Mouse (Mus musculus): Measurements from ENCODE around the gene Chchd5. TPM values are rescaled to one million over a fixed set of nuclear protein-coding genes. Genes with fewer than 3 reads are reported as not detected.

The Chchd5 gene
- 21.1 and 21.4 TPM in 2 replicates for polyA plus RNA-seq (2015; fragmentation: Nextera tagmentation; extraction: Ambion mirVana)

DNA sequence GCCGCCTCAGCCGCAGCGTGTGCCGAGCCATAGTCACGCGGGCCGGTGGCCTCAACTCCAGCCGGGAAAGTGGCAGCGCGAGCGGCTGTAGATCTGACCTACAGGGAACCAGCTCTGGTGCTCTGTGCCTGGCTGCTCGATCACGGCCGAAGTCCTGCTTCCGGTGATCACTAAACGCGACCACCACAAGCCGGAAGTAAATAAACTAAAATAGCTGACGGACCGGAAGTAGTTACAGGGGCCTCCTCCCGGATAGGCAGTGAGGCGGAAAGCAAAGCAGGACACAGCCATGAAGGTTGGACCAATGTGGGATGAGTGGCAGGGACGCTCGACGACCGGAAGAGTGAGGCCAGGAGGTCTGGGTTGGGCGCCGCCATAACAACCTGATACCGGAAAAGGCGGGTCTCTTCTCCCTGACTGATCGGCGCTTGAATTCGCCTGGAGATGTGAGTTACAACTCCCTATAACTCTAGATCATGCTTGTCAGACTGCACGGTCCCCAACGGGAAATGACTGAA, at the start of gene Chchd5:
TSS of gene Chchd5 (plus strand) at position 289 of the 518 bp plus-strand sequence.
- peak; percentile 99 for DNase-seq (ENCODE audit: low spot score)
- Histone ChIP-seq H3K27me3 (replicated peaks; ENCODE audit: insufficient read depth, low read length) (no peaks in the 10 kb centered on the region), H3K9ac (replicated peaks; ENCODE audit: low read depth) (peak within 1 kb of the TSS; percentile 53), H3K4me3 (ENCODE audit: low read depth, low read length) (peak within 1 kb of the TSS; percentile 54), H3K4me1 (ENCODE audit: insufficient read depth, low read depth, low read length) (peaks cover 6% of the 10 kb centered on the region; the same call in 1 of the 2 replicates), H3K9me3 (ENCODE audit: low read length) (no peaks in the 10 kb centered on the region), H3K27ac (ENCODE audit: low read length) (peak within 1 kb of the TSS; percentile 89), H3K4me2 (replicated peaks; ENCODE audit: low read depth, low read length) (peak within 1 kb of the TSS; percentile 64), H3K36me3 (ENCODE audit: insufficient read depth, low read length) (peaks cover 5% of the 10 kb centered on the region; the same call in 1 of the 2 replicates)
- under 1% methylated on average over 35 of the region's 35 CpGs for WGBS
- no peak for TF ChIP-seq CTCF (IDR thresholded peaks at IDR 0.05)
- peak; percentile 82 for TF ChIP-seq EP300 (IDR thresholded peaks at IDR 0.05)
- peak; percentile 100 for ATAC-seq

DNA sequence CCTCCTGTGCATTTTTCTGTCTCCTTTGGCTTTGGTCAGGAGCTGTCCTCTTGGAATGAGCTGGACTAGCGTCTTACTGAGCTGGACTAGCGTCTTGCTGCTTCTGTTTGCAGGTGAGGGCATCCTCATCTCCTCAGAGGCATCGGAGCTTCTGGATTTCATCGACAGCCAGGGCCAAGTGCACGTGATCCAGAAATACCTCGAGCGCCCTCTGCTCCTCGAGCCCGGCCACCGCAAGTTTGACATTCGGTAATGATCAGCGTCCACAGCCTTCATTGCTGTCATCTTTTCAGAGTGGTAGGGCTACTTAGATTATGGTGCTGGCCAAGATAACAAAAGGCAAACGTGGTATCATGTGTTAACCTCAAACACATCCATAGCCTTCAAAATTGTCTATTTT, 48.4 kb upstream of the Chchd5 start:
- Histone ChIP-seq H3K9ac (replicated peaks; ENCODE audit: low read depth) (no peak overlapping the region), H3K4me3 (ENCODE audit: low read depth, low read length) (no peak overlapping the region), H3K9me3 (ENCODE audit: low read length) (no peaks in the 10 kb centered on the region), H3K4me2 (replicated peaks; ENCODE audit: low read depth, low read length) (no peak overlapping the region), H3K36me3 (ENCODE audit: insufficient read depth, low read length) (peaks cover 10% of the 10 kb centered on the region; the same call in 1 of the 2 replicates), H3K27me3 (replicated peaks; ENCODE audit: insufficient read depth, low read length) (no peaks in the 10 kb centered on the region), H3K4me1 (ENCODE audit: insufficient read depth, low read depth, low read length) (no peaks in the 10 kb centered on the region), H3K27ac (ENCODE audit: low read length) (no peak overlapping the region)
- TF ChIP-seq CTCF (IDR thresholded peaks at IDR 0.05): peak; percentile 37
- no peak for TF ChIP-seq EP300 (IDR thresholded peaks at IDR 0.05)
- ATAC-seq (no peak), DNase-seq (ENCODE audit: low spot score) (no peak)
- WGBS: 59% methylated on average over 13 of the region's 13 CpGs

DNA sequence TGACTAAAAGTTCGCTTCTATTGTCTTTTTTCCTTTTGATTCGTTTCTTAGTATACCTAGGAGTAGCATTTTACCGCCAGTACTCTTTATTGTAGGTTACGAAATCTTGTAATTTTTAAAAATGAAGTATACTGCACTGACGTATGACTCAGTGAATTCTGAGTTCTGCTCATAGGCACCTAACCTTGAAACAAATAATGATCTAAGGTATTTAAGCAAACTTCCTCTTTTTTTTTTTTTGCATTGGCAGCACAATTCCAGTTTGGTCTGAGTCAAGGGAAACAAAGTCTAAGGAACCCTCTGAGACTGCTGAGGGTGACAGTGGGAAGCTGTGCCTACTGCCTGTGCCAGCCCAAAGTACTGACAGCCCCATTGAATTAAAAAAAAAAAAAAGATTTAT, 46.0 kb upstream of the Chchd5 start:
- ATAC-seq: no peak
- H3K9ac ChIP-seq (replicated peaks; ENCODE audit: low read depth): no peak overlapping the region
- H3K4me3 ChIP-seq (ENCODE audit: low read depth, low read length): no peak overlapping the region
- H3K27ac ChIP-seq (ENCODE audit: low read length): no peak overlapping the region
- no peaks in the 10 kb centered on the region for H3K9me3 ChIP-seq (ENCODE audit: low read length)
- no peaks in the 10 kb centered on the region for H3K27me3 ChIP-seq (replicated peaks; ENCODE audit: insufficient read depth, low read length)
- 87% methylated on average over 5 of the region's 5 CpGs for WGBS
- DNase-seq (ENCODE audit: low spot score): no peak
- H3K36me3 ChIP-seq (ENCODE audit: insufficient read depth, low read length): peaks cover 3% of the 10 kb centered on the region; the same call in 1 of the 2 replicates
- no peak overlapping the region for H3K4me2 ChIP-seq (replicated peaks; ENCODE audit: low read depth, low read length)
- TF ChIP-seq CTCF (IDR thresholded peaks at IDR 0.05): no peak
- TF ChIP-seq EP300 (IDR thresholded peaks at IDR 0.05): no peak
- no peaks in the 10 kb centered on the region for H3K4me1 ChIP-seq (ENCODE audit: insufficient read depth, low read depth, low read length)

DNA sequence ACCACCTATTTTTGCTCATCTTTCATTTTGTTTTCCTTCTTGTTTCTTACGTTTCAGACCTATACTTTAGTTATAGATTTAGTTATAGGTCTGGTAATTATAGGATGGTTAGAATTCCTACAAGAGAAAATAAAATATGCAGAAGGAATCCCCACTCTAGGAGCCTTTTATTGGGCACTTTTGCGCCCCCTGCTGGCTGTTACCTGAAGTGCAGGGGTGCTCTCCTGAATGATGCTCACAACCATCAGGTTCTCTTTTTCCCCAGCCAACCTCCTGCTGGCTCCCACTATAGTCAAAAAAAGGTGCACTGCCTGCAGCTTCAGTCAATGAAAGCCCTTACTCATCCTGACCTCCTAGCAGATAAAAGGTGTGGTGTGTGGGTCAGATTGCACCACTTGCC, 44.5 kb upstream of the Chchd5 start:
- no peak overlapping the region for H3K4me3 ChIP-seq (ENCODE audit: low read depth, low read length)
- TF ChIP-seq EP300 (IDR thresholded peaks at IDR 0.05): no peak
- peak; percentile 76 for TF ChIP-seq CTCF (IDR thresholded peaks at IDR 0.05)
- H3K9me3 ChIP-seq (ENCODE audit: low read length): no peaks in the 10 kb centered on the region
- H3K27me3 ChIP-seq (replicated peaks; ENCODE audit: insufficient read depth, low read length): no peaks in the 10 kb centered on the region
- H3K9ac ChIP-seq (replicated peaks; ENCODE audit: low read depth): no peak overlapping the region
- no peak overlapping the region for H3K4me2 ChIP-seq (replicated peaks; ENCODE audit: low read depth, low read length)
- peaks cover 9% of the 10 kb centered on the region; the same call in 1 of the 2 replicates for H3K36me3 ChIP-seq (ENCODE audit: insufficient read depth, low read length)
- no peaks in the 10 kb centered on the region for H3K4me1 ChIP-seq (ENCODE audit: insufficient read depth, low read depth, low read length)
- 54% methylated on average over 2 of the region's 2 CpGs for WGBS
- peak; percentile 49 for DNase-seq (ENCODE audit: low spot score)
- H3K27ac ChIP-seq (ENCODE audit: low read length): no peak overlapping the region
- no peak for ATAC-seq

DNA sequence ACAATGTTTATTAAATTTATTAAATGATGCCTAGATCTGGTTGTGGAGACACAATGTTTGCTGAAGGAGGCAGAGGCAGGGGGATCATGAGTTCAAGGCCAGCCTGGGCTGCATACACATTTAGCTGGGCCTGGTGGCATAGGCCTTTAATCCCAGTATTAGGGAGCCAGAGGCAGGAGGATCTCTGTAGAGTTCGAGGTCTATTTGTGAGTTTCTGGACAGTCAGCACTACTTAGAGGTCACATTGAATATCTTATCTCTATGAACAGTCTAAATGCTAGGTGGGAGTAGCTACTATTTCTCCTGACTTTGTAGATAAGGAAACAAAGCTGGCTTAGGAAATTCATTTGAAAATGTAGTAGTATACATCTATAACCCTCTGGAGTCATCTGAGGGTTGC, 42.0 kb upstream of the Chchd5 start:
- Histone ChIP-seq H3K4me3 (ENCODE audit: low read depth, low read length) (no peak overlapping the region), H3K4me2 (replicated peaks; ENCODE audit: low read depth, low read length) (no peak overlapping the region), H3K27me3 (replicated peaks; ENCODE audit: insufficient read depth, low read length) (no peaks in the 10 kb centered on the region), H3K36me3 (ENCODE audit: insufficient read depth, low read length) (0 out of 2 replicates have a peak, but pooled peaks cover 9% of the 10 kb centered on the region), H3K4me1 (ENCODE audit: insufficient read depth, low read depth, low read length) (no peaks in the 10 kb centered on the region), H3K27ac (ENCODE audit: low read length) (no peak overlapping the region), H3K9ac (replicated peaks; ENCODE audit: low read depth) (no peak overlapping the region), H3K9me3 (ENCODE audit: low read length) (no peaks in the 10 kb centered on the region)
- ATAC-seq (no peak), DNase-seq (ENCODE audit: low spot score) (no peak)
- no peak for TF ChIP-seq EP300 (IDR thresholded peaks at IDR 0.05)
- TF ChIP-seq CTCF (IDR thresholded peaks at IDR 0.05): no peak
- 96% methylated on average over 1 of the region's 1 CpGs for WGBS

DNA sequence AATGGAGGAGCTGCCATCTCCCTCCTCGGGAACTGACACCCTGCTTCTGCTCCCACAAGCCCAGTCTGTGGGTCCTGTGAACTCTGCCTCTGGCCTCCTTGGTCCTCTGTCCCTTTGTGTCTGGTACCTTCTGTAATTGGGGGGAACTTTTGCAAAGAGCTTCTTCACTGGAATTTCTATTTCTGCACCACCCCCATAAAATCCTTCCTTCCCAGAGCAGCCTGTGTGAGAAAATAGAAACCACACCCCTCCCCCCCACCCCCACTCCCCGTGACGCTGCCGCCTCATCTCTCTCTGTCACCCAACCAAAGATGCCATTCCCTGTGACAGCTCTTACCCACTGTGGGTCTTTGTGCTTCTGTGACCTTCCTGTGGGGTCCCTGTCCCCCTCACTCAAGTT, 39.1 kb upstream of the Chchd5 start:
- Histone ChIP-seq H3K9me3 (ENCODE audit: low read length) (no peaks in the 10 kb centered on the region), H3K4me1 (ENCODE audit: insufficient read depth, low read depth, low read length) (no peaks in the 10 kb centered on the region), H3K27me3 (replicated peaks; ENCODE audit: insufficient read depth, low read length) (no peaks in the 10 kb centered on the region), H3K4me3 (ENCODE audit: low read depth, low read length) (no peak overlapping the region), H3K9ac (replicated peaks; ENCODE audit: low read depth) (no peak overlapping the region), H3K36me3 (ENCODE audit: insufficient read depth, low read length) (peaks cover 15% of the 10 kb centered on the region; the same call in 1 of the 2 replicates), H3K27ac (ENCODE audit: low read length) (no peak overlapping the region), H3K4me2 (replicated peaks; ENCODE audit: low read depth, low read length) (no peak overlapping the region)
- no peak for DNase-seq (ENCODE audit: low spot score)
- ATAC-seq: no peak
- 57% methylated on average over 4 of the region's 4 CpGs for WGBS
- TF ChIP-seq CTCF (IDR thresholded peaks at IDR 0.05) (no peak), EP300 (IDR thresholded peaks at IDR 0.05) (no peak)

Measured in lung, postnatal 0 days (tissue).